Mouse (Mus musculus) lung, adult 2 months (tissue): ENCODE measurements at regions not wholly inside any gene's neighbourhood (a gene's known extent, or its start where the extent isn't known, plus 50 kb on each side); places are given as distances from the start of the nearest gene placed in this dataset.

Experiments used
- DNase-seq: peaks from one replicate; pipeline ENCODE4 v3.0.0; 2022
- H3K4me1 ChIP-seq: fragments of 200-500 bp; 2 replicates; pipeline ENCODE4 v1.6.1; 2011; ENCODE audit warnings: low read length; ENCODE audit not compliant: control insufficient read depth, insufficient read depth
- H3K4me3 ChIP-seq: fragments of 200-500 bp; replicated peaks from 2 replicates; pipeline ENCODE3; 2011; ENCODE audit warnings: low read depth, mild to moderate bottlenecking, control low read depth, low read length; ENCODE audit errors: extremely low read depth
- CTCF ChIP-seq: fragments of 200-500 bp; IDR thresholded peaks from 2 replicates; pipeline ENCODE4 v1.5.1; 2011; ENCODE audit warnings: mild to moderate bottlenecking, low read length, control low read depth; ENCODE audit not compliant: insufficient read depth
- POLR2A ChIP-seq: fragments of 200-500 bp; IDR thresholded peaks from 2 replicates; pipeline ENCODE4 v1.6.1; 2011; ENCODE audit warnings: low read depth, mild to moderate bottlenecking, control low read depth, low read length, borderline replicate concordance; ENCODE audit errors: extremely low read depth
- WGBS: fragments of 180-500 bp; shearing (Covaris S2); methylation state at CpG from one replicate; pipeline ENCODE4 v1.1.7; 2018; 5-methylcytosine and 5-hydroxymethylcytosine counted together

GRCm38 (mm10) chr5:52971811-52972210 is 66.1 kb upstream of the Slc34a2 start:
- H3K4me3 ChIP-seq: no peak overlapping the region
- H3K4me1 ChIP-seq: no peaks in the 10 kb centered on the region
- 54% methylated on average over 5 of the region's 5 CpGs for WGBS
- no peak for TF ChIP-seq POLR2A
- TF ChIP-seq CTCF: no peak
- DNase-seq: no peak

- no peak for DNase-seq
- no peak overlapping the region for H3K4me3 ChIP-seq
- TF ChIP-seq CTCF (no peak), POLR2A (no peak)
- no peaks in the 10 kb centered on the region for H3K4me1 ChIP-seq
- 78% methylated on average over 2 of the region's 2 CpGs for WGBS
These were observed 64.9 kb upstream of the Slc34a2 start for GRCm38 (mm10) chr5:52973003-52973402.

DNA sequence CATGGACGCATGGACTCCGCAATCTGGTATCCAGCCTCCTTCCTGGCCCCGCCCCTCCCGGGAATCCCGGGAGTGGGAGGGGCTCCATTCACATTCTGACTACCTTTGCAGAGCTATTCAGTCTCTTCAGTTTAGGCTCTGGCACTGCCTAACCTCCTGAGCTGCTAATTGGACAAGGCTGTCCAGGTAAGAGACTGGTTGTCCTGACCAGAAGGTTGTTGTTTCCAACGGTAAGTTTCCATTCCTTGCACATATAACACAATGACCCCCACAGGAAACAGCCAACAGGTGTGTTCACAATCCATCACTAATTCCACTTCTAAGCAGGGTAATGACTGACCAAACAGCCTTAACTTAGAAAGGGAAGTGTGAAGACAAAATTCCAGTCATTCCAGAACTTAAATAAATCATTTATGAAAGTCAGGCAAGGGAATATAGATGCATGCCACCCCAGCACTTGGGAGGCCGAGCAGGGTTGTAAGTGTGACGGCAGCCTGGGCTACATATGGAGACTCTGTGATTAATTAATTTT is 62.3 kb upstream of the Slc34a2 start:
- TF ChIP-seq CTCF: no peak
- no peak for TF ChIP-seq POLR2A

DNA sequence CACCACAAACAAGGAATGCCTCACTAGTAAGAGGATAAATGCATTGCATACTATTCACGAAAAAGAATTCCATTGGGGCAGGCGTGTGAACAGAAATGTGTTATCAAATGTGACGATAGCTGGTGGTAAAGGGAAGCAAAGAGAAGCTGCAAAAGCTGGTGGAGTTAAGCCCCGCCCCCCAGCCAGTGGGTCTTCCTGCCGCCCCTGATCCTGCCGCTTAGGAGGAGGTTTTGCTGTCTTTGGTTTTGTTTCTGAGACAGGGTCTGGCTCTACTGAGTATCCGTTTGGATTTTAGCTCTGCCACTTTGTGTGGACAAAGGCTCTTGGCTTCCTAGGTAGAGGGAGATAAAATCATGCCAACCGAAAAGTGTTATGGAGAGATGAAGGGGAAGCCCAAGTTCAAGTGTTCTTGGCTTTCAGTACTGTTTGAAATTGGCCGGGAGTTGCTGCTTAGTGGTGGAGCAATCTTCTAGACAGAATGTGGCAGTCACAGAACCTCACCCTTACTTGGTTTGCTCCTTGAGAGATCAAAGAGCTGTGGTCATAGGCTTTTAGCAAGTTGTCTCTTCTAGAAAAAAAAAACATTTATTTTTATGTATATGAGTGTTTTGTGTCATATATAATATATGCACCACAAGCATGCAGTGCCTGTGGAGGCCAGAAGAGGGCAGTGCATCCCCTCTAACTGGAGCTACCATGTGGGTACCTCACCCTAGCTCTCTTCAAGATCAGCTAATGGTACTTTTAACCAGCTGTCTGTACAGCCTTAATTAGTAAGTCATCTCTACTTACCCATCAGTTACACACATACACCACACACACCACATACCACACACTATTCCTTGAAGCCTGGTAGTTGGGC is 59.8 kb upstream of the Slc34a2 start:
- TF ChIP-seq POLR2A: no peak
- TF ChIP-seq CTCF: peak; percentile 39
- no peak for DNase-seq
- Histone ChIP-seq H3K4me3 (no peak overlapping the region), H3K4me1 (no peaks in the 10 kb centered on the region; the same call in 1 of the 2 replicates)
- WGBS: 59% methylated on average over 9 of the region's 9 CpGs

More for the DNA sequence above, 62.3 kb upstream of the Slc34a2 start:
- H3K4me1 ChIP-seq: no peaks in the 10 kb centered on the region
- no peak for DNase-seq
- H3K4me3 ChIP-seq: no peak overlapping the region
- 55% methylated on average over 8 of the region's 8 CpGs for WGBS

DNA sequence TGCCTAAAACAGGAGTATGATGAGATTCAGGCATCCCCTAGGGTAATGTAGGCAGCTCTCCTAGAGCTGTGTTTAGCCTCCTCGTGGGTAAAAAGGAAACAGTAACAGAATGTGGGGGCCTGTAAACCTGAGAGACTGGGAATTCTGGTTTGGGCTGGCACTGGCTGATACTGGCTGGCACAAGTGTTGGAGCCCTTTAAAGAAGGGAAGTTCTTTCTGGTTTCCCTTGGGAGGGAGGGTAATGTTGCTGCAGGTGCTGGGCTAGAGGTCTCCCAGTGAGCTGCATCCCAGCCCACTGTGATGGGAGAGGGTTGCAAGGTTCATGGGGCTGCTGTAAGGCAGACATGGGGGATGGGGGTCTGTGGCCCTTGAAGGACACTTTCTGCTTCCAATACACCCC is 58.4 kb upstream of the Slc34a2 start:
- TF ChIP-seq CTCF (no peak), POLR2A (no peak)
- Histone ChIP-seq H3K4me1 (no peaks in the 10 kb centered on the region; the same call in 1 of the 2 replicates), H3K4me3 (no peak overlapping the region)
- DNase-seq: no peak
- WGBS: 27% methylated on average over 1 of the region's 1 CpGs

DNA sequence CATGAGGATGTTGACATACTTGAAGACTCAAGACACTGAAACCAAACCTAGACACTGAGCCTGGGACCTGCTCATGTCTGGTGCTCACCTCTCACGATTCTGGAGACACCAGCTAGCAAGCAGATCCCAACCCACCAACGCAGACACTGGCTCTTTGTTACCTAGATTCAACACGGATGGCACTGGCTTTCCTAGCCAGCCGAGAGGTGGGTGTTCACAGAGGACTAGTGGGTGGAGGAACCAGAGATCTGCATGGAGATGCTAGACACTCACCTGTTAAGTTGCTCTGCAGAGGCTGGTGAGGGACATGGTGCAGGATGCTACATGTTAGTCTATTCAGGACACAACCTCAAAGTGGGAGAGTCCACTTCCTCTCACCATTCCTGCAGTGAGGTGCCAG is 55.8 kb upstream of the Slc34a2 start:
- DNase-seq: no peak
- WGBS: 64% methylated on average over 4 of the region's 4 CpGs
- no peak overlapping the region for H3K4me3 ChIP-seq
- TF ChIP-seq POLR2A (no peak), CTCF (no peak)
- no peaks in the 10 kb centered on the region; the same call in 1 of the 2 replicates for H3K4me1 ChIP-seq

DNA sequence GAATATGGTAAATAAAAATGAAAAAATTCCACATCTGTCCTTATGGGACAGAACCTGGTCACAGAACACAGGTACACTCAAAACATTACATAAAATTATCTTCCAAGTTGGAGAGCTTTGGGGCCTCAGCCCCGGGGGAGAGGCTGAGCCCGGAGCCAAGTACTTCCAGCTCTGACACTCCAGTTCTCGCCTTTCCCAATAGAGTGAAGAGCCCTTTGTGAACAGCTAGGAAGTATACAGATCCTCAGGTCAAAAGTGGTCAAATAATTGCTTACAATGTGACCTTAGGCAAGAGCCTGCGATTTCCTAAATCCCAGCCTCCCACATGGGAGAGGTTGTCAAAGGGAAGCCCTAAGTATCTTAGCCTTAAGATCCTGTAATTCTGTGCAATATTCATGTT is 55.1 kb upstream of the Slc34a2 start:
- Histone ChIP-seq H3K4me1 (no peaks in the 10 kb centered on the region; the same call in 1 of the 2 replicates), H3K4me3 (no peak overlapping the region)
- TF ChIP-seq POLR2A: no peak
- no peak for TF ChIP-seq CTCF
- WGBS: 48% methylated on average over 4 of the region's 4 CpGs
- no peak for DNase-seq
